Mouse (Mus musculus): Measurements from ENCODE around the gene Anp32e. TPM values are rescaled to one million over a fixed set of nuclear protein-coding genes. Genes with fewer than 3 reads are reported as not detected.
A peak's percentile ranks its signal among the peaks of the same experiment; 100 is the strongest.
"Not testable (repeated sequence)": the region's sequence is repeated elsewhere in the genome, so short reads cannot be mapped to it uniquely, and the experiment has no call there.

Anp32e gene
- total RNA-seq, 2 experiments from 2014 or later: 74.2 to 78.4 TPM

- no peak for DNase-seq
- intact Hi-C loops (cut with DNase I; ENCODE audit: low total_unique reads): no loop called here
Observed at GRCm38 (mm10) chr3:95933111-95933750, 4.2 kb downstream of the Anp32e start.

- no peak for DNase-seq
- intact Hi-C loops (cut with DNase I; ENCODE audit: low total_unique reads): no loop called here
Observed at GRCm38 (mm10) chr3:95934448-95934847, 5.4 kb downstream of the Anp32e start.

GRCm38 (mm10) chr3:95938217-95938616 lies 9.2 kb downstream of the Anp32e start:
- DNase-seq: no peak
- intact Hi-C loops (cut with DNase I; ENCODE audit: low total_unique reads): no loop called here

GRCm38 (mm10) chr3:95938835-95939234 lies 9.8 kb downstream of the Anp32e start:
- no peak for DNase-seq
- intact Hi-C loops (cut with DNase I; ENCODE audit: low total_unique reads): no loop called here

- no peak for DNase-seq
- intact Hi-C loops (cut with DNase I; ENCODE audit: low total_unique reads): no loop called here
Observed at GRCm38 (mm10) chr3:95942749-95943148, 13.7 kb downstream of the Anp32e start.

- intact Hi-C loops (cut with DNase I; ENCODE audit: low total_unique reads): no loop called here
- no peak for DNase-seq
Observed at GRCm38 (mm10) chr3:95943226-95943625, 14.2 kb downstream of the Anp32e start.

GRCm38 (mm10) chr3:95944742-95945141 lies 15.7 kb downstream of the Anp32e start:
- intact Hi-C loops (cut with DNase I; ENCODE audit: low total_unique reads): no loop called here
- DNase-seq: no peak

GRCm38 (mm10) chr3:95945731-95946240 lies 16.7 kb downstream of the Anp32e start:
- DNase-seq: peak; percentile 48
- intact Hi-C loops (cut with DNase I; ENCODE audit: low total_unique reads): no loop called here

- intact Hi-C loops (cut with DNase I; ENCODE audit: low total_unique reads): no loop called here
Observed at GRCm38 (mm10) chr3:95948325-95948724, 19.3 kb downstream of the Anp32e start.

GRCm38 (mm10) chr3:95950763-95951551 lies 21.9 kb downstream of the Anp32e start:
- intact Hi-C loops (cut with DNase I; ENCODE audit: low total_unique reads): no loop called here
- peak; percentile 88 for DNase-seq

More at GRCm38 (mm10) chr3:95948325-95948724, 19.3 kb downstream of the Anp32e start:
- DNase-seq: no peak

GRCm38 (mm10) chr3:95951566-95951965 lies 22.5 kb downstream of the Anp32e start:
- intact Hi-C loops (cut with DNase I; ENCODE audit: low total_unique reads); DNase-seq: not testable (repeated sequence)

GRCm38 (mm10) chr3:95953023-95953422 lies 24.0 kb downstream of the Anp32e start:
- intact Hi-C loops (cut with DNase I; ENCODE audit: low total_unique reads): no loop called here

GRCm38 (mm10) chr3:95953522-95953921 lies 24.5 kb downstream of the Anp32e start:
- DNase-seq: no peak
- intact Hi-C loops (cut with DNase I; ENCODE audit: low total_unique reads): no loop called here

More at GRCm38 (mm10) chr3:95953023-95953422, 24.0 kb downstream of the Anp32e start:
- no peak for DNase-seq

GRCm38 (mm10) chr3:95954648-95955173 lies 25.7 kb downstream of the Anp32e start:
- intact Hi-C loops (cut with DNase I; ENCODE audit: low total_unique reads); DNase-seq: not testable (repeated sequence)

- intact Hi-C loops (cut with DNase I; ENCODE audit: low total_unique reads): no loop called here
- no peak for DNase-seq
Observed at GRCm38 (mm10) chr3:95955318-95955717, 26.3 kb downstream of the Anp32e start.

- intact Hi-C loops (cut with DNase I; ENCODE audit: low total_unique reads): no loop called here
- DNase-seq: no peak
Observed at GRCm38 (mm10) chr3:95957359-95958148, 28.5 kb downstream of the Anp32e start.

GRCm38 (mm10) chr3:95959082-95959481 lies 30.0 kb downstream of the Anp32e start:
- DNase-seq: no peak
- intact Hi-C loops (cut with DNase I; ENCODE audit: low total_unique reads): no loop called here

- DNase-seq: no peak
- intact Hi-C loops (cut with DNase I; ENCODE audit: low total_unique reads): loop anchor here (10.0 kb wide), 1 partner anchor 195 kb away; no protein-coding TSS in a partner anchor
Observed at GRCm38 (mm10) chr3:95959807-95960206, 30.8 kb downstream of the Anp32e start.

- not testable (repeated sequence) for DNase-seq
- intact Hi-C loops (cut with DNase I; ENCODE audit: low total_unique reads): loop anchor here (10.0 kb wide), 1 partner anchor 193 kb away; no protein-coding TSS in a partner anchor
Observed at GRCm38 (mm10) chr3:95962182-95962581, 33.1 kb downstream of the Anp32e start.
